Mouse (Mus musculus) kidney, postnatal 0 days (tissue): Measurements from ENCODE around the gene Pitpnm1. TPM values are rescaled to one million over a fixed set of nuclear protein-coding genes. Genes with fewer than 3 reads are reported as not detected.

Experiments used
- ATAC-seq: fragments of 200-750 bp; cut with Nextera tagmentation; replicated peaks from 2 replicates; pipeline ENCODE4 v1.8.0; 2017; ENCODE audit warnings: low read depth, moderate number of reproducible peaks, moderate TSS enrichment, moderate library complexity; ENCODE audit not compliant: low FRiP score
- DNase-seq: peaks from one replicate; pipeline ENCODE4 v3.0.0-alpha.2; 2016; ENCODE audit warnings: low spot score
- H3K27ac ChIP-seq: fragments of 300-500 bp; sonication (generic); 2 replicates; pipeline ENCODE4 v1.5.1; 2014; ENCODE audit warnings: mild to moderate bottlenecking
- H3K27me3 ChIP-seq: fragments of 300-500 bp; sonication (generic); 2 replicates; pipeline ENCODE4 v1.6.1; 2014; ENCODE audit warnings: low read length, mixed read lengths; ENCODE audit not compliant: insufficient read depth
- H3K36me3 ChIP-seq: fragments of 300-500 bp; sonication (generic); 2 replicates; pipeline ENCODE4 v1.6.1; 2014; ENCODE audit warnings: low read length, mixed read lengths; ENCODE audit not compliant: insufficient read depth
- H3K4me1 ChIP-seq: fragments of 300-500 bp; sonication (generic); replicated peaks from 2 replicates; pipeline ENCODE4 v1.6.1; 2014; ENCODE audit warnings: antibody characterized with exemption, low read length, mixed read lengths; ENCODE audit not compliant: insufficient read depth
- H3K4me2 ChIP-seq: fragments of 300-500 bp; sonication (generic); 2 replicates; pipeline ENCODE4 v1.6.1; 2014; ENCODE audit warnings: mild to moderate bottlenecking, low read length, moderate library complexity, mixed read lengths
- H3K4me3 ChIP-seq: fragments of 300-500 bp; sonication (generic); replicated peaks from 2 replicates; pipeline ENCODE4 v1.5.1; 2014; ENCODE audit warnings: low read depth, low read length
- H3K9ac ChIP-seq: fragments of 300-500 bp; sonication (generic); 2 replicates; pipeline ENCODE4 v1.6.1; 2014; ENCODE audit warnings: low read depth, low read length
- H3K9me3 ChIP-seq: fragments of 300-500 bp; sonication (generic); replicated peaks from 2 replicates; pipeline ENCODE4 v1.6.1; 2016; ENCODE audit warnings: low read length, inconsistent platforms, mixed read lengths
- CTCF ChIP-seq: IDR thresholded peaks from 2 replicates; pipeline ENCODE4 v1.5.1; 2016; ENCODE audit warnings: antibody characterized with exemption, low read depth, mild to moderate bottlenecking, moderate library complexity
- WGBS: fragments of 180-500 bp; shearing (Covaris S2); extraction: QIAGEN DNeasy Blood & Tissue Kit; methylation state at CpG from one replicate; pipeline ENCODE4 v1.1.7; 2014; 5-methylcytosine and 5-hydroxymethylcytosine counted together
- polyA plus RNA-seq: library from polyadenylated mRNA; unstranded; fragments of >200 nt; fragmentation: Nextera tagmentation; extraction: Ambion mirVana; gene quantifications from 2 replicates; pipeline ENCODE4 v1.2.1, GENCODE M21; 2015

The Pitpnm1 gene
- polyA plus RNA-seq: 12.2 and 13.9 TPM in 2 replicates

GRCm38 (mm10) chr19:4099837-4100717 is at the start of gene Pitpnm1:
Gene Pitpnm1, plus strand, starts transcription at chr19:4099998.
- H3K27me3 ChIP-seq: no peaks in the 10 kb centered on the region
- no peak for ATAC-seq
- 1% methylated on average over 52 of the region's 53 CpGs for WGBS
- peak within 1 kb of the TSS; percentile 79 for H3K4me2 ChIP-seq
- H3K27ac ChIP-seq: peak within 1 kb of the TSS; percentile 31; the same call in 1 of the 2 replicates
- peak within 1 kb of the TSS; percentile 59 for H3K9ac ChIP-seq
- peak within 1 kb of the TSS; percentile 40 for H3K4me3 ChIP-seq
- H3K4me1 ChIP-seq: peaks cover 26% of the 10 kb centered on the region; the same call in 1 of the 2 replicates
- H3K36me3 ChIP-seq: 0 out of 2 replicates have a peak, but pooled peaks cover under 1% of the 10 kb centered on the region
- DNase-seq: peak; percentile 60
- H3K9me3 ChIP-seq: no peaks in the 10 kb centered on the region
- no peak for TF ChIP-seq CTCF

- ATAC-seq (no peak), DNase-seq (no peak)
- TF ChIP-seq CTCF: no peak
- H3K27ac ChIP-seq: no peak overlapping the region
- peaks cover 3% of the 10 kb centered on the region; the same call in 1 of the 2 replicates for H3K4me1 ChIP-seq
- no peak overlapping the region for H3K9ac ChIP-seq
- no peaks in the 10 kb centered on the region for H3K9me3 ChIP-seq
- no peaks in the 10 kb centered on the region for H3K36me3 ChIP-seq
- no peak overlapping the region for H3K4me2 ChIP-seq
- H3K4me3 ChIP-seq: no peak overlapping the region
- H3K27me3 ChIP-seq: no peaks in the 10 kb centered on the region
- 92% methylated on average over 5 of the region's 5 CpGs for WGBS
These were observed 48.8 kb upstream of the Pitpnm1 start for GRCm38 (mm10) chr19:4051016-4051415.

GRCm38 (mm10) chr19:4051741-4052515 is 47.9 kb upstream of the Pitpnm1 start:
- no peak for ATAC-seq
- 48% methylated on average over 10 of the region's 10 CpGs for WGBS
- no peak overlapping the region for H3K9ac ChIP-seq
- DNase-seq: peak; percentile 69
- H3K4me3 ChIP-seq: no peak overlapping the region
- no peaks in the 10 kb centered on the region for H3K9me3 ChIP-seq
- H3K36me3 ChIP-seq: no peaks in the 10 kb centered on the region
- TF ChIP-seq CTCF: peak; percentile 94
- no peak overlapping the region for H3K4me2 ChIP-seq
- peaks cover 4% of the 10 kb centered on the region; the same call in 1 of the 2 replicates for H3K4me1 ChIP-seq
- H3K27me3 ChIP-seq: no peaks in the 10 kb centered on the region
- no peak overlapping the region for H3K27ac ChIP-seq

- no peak for TF ChIP-seq CTCF
These were observed 47.2 kb upstream of the Pitpnm1 start for GRCm38 (mm10) chr19:4052516-4053030.

GRCm38 (mm10) chr19:4054613-4055012 is 45.2 kb upstream of the Pitpnm1 start:
- no peak overlapping the region for H3K4me2 ChIP-seq
- H3K27me3 ChIP-seq: no peaks in the 10 kb centered on the region
- no peaks in the 10 kb centered on the region for H3K36me3 ChIP-seq
- no peaks in the 10 kb centered on the region for H3K9me3 ChIP-seq
- no peak overlapping the region for H3K9ac ChIP-seq
- no peak for ATAC-seq
- no peak for TF ChIP-seq CTCF
- H3K4me3 ChIP-seq: no peak overlapping the region
- no peak overlapping the region for H3K27ac ChIP-seq
- peaks cover 4% of the 10 kb centered on the region; the same call in 1 of the 2 replicates for H3K4me1 ChIP-seq
- WGBS: 89% methylated on average over 5 of the region's 5 CpGs
- DNase-seq: no peak

More at GRCm38 (mm10) chr19:4052516-4053030, 47.2 kb upstream of the Pitpnm1 start:
- H3K4me1 ChIP-seq: peaks cover 4% of the 10 kb centered on the region; the same call in 1 of the 2 replicates
- no peaks in the 10 kb centered on the region for H3K27me3 ChIP-seq
- no peak overlapping the region for H3K27ac ChIP-seq
- H3K36me3 ChIP-seq: no peaks in the 10 kb centered on the region
- H3K4me2 ChIP-seq: no peak overlapping the region
- no peaks in the 10 kb centered on the region for H3K9me3 ChIP-seq
- no peak overlapping the region for H3K9ac ChIP-seq
- ATAC-seq: no peak
- H3K4me3 ChIP-seq: no peak overlapping the region
- DNase-seq: no peak
- 70% methylated on average over 5 of the region's 5 CpGs for WGBS
